Mouse (Mus musculus): ENCODE data around the gene Mucl2. TPM values are rescaled to one million over a fixed set of nuclear protein-coding genes. Genes with fewer than 3 reads are reported as not detected.

The Mucl2 gene
- not detected for total RNA-seq (2023)

DNA sequence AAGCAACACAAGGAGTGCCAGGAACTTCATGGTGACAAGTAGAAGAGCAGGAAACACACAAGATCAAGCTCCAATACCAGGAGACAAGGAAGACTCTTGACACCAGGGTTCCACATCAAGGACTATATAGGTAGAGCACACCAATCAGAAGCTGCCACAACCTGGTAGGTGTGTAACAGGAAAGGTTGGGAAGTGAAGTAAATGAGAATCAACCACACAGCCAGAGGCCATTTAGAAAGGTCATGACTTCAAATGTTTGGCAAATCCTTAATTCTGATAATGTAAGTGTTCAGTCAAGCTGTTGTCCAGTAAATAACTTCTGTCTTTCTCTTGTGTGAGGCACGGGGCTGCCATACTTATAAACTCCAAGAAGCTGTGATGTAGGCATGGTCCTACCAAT lies at the start of gene Mucl2:
Mucl2 (minus strand) TSS at position 101 of the 400 bp plus-strand sequence.

Other genes with a start within 250 kb of the Mucl2 start
- not detected for gene Mucl1, start 143.8 kb downstream of the Mucl2 start, total RNA-seq (2023)